Mouse (Mus musculus): ENCODE measurements around the gene Aes.

The Aes gene

DNA sequence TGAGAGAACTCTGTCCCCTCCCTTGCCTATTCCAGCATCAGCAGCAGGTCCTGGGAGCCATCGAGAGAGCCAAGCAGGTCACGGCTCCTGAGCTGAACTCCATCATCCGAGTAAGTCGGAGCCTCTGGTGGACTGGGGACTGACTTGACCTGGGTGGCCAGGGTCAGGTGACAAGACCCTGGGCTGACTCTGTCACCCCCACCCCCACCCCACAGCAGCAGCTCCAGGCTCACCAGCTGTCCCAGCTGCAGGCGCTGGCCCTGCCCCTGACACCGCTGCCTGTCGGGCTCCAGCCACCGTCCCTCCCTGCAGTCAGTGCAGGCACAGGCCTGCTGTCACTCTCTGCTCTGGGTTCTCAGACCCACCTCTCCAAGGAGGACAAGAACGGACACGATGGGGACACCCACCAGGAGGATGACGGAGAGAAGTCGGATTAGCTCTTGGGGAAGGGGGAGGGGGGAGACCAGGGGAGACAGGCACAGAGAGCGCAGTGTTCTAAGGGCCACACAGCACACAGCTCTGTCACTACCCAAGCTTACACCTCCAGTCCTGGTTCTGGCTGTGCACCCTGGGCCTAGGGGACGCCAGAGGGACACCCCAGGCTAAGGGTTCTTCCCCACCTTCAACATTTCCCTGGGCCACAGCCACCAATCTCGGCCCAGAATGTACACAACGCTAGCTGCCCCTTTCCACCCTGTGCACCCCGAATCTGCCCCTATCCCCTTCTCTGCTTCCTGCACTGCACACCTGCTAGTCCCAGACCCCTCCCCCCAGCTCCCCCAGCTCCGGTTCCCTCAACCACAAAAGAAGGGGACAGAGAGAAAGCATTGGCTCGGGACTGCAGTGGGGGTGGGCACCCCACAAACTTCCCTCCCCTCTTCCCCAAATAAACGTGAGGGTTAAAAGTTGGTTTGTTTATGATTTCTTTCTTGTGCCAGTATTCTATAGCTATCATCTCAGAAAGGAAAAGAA, 6.3 kb downstream of the Aes start:
- DNase-seq (ENCODE audit: extremely low read depth, insufficient read length, low spot score) = no peak

DNA sequence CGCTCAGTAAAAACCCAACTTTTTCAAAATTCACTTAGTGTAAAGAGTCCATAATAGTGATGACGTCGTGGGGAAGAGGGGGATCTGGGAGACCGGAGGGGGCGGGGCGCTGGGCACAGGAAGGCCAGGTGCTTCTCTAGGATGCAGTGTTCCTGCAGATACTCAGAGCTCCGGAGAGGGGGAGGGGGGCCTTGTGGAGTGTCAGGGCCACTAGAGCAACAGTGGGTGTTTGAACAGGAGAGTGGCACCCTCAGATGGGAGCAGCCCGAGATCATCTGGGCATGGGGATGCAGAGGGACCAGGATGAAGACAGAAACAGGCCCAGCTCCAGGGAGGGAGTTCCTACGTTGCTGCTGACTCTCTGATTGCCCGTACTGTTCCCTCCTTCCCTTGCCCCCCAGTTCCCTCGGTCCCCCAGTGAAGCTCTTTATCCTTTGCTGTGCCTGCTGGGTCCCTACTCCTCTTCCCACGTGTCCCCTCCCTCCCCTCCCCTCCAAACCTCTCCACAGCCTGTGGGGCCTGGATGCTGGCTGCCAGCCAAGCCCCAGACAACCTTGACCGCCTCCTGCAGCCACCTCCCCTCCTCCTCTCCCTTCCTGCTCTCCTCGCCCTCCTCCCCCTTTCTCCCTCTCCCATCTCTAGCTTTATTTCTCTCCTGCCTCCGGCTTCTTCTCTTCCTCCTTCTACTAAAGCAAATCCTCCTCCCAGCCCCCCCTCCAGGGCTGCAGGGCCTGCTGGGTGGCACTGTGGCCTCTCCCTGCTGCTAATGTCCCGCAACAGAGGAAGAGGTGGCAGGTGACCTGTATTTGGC, 9.3 kb downstream of the Aes start:
- no peak for DNase-seq (ENCODE audit: extremely low read depth, insufficient read length, low spot score)

DNA sequence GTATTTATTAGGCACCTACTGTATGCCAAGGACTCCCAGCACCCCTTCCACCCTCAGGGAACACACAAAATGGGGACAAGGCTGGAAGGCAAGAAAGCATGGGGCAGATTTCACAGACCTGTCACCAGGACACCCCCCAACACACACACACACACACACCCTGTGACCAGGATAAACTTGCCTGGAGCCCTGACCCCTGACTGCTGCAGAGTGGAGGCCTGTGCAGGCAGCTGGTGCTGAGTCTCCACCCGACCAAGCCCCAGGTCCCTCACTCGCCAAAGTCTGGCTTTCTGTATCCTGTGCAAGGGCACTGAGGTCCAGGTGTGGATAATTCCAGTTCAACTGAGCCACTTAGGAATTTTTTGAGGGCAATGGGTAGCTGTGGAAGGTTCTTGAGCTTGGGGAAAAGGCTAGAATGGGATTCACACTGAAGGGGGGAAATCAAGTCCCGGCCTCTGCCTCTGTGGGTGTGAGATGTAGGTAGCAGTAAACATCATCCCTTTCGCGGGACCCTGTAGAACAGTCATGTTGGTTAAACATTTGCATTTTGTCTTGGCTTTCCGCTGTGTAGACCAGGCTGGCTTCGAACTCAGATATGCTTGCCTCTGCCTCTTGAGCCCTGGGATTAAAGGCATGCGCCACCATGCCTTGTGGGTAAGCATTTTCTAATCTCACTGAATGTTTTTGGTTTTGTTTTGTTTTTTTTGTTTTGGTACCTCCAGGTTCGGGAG, 10.4 kb downstream of the Aes start:
- no peak for DNase-seq (ENCODE audit: extremely low read depth, insufficient read length, low spot score)

DNA sequence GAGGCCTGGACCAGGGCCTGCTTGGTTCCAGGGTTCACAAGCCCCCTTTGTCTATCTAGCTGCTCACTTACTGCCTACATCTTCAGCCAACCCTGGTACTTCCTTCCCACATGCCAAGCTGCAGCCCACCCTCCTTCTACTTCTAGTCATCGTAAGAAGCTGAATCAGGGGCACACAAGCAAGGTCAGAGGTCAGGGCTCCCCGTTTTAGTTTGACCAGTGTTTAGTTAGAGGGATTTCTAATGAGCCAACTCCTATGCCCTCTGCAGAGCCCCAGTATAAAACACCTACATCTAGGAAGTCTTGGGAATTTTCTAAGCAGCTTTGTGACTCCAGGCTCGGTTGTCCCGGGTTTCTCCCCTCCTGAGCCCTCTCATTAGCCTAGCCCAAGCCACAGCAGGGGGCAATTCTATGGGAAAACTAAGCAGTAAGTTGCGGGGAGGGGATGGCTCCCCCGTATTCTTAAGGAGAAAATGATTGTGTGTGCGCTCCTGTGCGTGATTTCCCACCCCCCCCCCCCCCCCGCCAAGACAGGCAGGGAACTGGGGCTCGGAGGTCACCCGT, 11.0 kb downstream of the Aes start:
- DNase-seq (ENCODE audit: extremely low read depth, insufficient read length, low spot score) = no peak

DNA sequence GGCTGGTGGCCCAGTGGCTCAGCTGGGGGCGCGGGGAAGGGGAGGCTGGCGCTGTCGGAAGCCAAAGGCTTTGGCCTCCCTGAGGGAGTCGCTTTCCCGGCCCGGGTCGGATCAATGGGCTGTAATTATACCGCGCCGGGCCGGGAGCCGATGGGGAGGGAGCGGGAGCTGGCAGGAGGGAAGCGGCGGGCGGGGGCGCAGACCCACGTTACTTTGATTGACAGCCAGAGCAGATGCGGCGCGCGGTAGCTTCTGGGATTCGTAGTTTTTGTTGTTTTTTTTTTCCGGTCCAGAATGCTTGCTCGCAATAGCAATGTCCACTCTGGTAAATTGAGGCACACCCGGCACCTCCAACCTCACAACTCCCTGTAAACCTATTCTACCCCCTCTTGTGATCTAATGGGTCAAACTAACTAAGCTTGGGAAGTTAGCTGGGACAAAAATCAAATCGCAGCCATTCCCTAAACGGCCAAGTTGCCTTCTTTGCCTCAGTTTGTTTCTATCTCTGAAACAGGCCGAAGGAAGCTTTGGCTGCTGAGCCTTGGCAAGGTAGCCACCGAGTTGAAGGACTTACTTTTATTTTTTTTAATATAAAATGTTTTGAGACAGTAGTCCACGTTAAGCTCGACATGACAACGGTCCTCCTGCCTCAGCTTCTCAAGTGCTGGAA, 11.7 kb downstream of the Aes start:
- DNase-seq (ENCODE audit: extremely low read depth, insufficient read length, low spot score) = peak; percentile 87

DNA sequence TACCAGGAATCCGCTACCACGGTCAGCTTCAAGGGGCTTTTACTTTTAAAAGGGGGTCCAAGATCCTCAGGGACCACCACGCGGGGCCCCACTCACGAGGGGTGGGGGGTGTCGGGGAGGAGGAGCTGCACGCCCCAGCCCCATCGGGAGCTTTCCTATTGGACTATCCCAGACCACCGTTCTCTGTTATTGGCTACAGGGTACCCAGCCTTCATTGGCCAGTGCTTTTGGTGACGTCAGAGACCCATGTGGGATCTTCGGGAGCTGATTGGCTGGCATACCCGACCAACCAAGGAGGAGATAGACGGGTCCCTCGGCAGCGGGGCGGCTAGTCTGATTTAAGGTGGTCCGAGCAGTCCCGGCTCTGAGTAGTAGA, 12.2 kb downstream of the Aes start:
- peak; percentile 89 for DNase-seq (ENCODE audit: extremely low read depth, insufficient read length, low spot score)

DNA sequence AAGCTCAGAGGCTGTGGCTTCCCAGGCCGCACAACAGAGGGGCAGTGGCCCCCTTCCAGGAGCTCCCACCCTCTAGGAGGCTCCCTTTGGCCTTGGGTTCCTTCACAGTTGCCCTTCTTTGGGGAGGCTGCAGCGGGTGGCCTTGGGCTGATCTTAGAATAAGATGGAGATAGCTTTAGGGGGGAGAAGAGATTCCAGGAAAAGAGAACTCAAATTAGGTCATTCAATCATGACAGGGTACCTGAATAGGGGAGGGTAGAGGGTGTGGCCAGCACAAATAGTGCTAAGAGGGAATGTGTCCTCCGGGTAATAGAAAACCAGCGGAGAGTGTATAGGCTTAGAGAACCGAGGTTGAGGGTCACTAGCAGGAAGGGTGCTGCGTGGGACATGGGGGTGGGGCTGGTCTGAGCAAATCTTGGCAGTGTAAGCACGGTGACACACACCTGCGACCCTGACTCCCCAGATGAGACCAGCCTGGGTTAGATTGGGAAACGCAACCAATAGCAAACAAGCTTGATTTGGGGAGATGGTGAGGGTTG, 12.9 kb downstream of the Aes start:
- no peak for DNase-seq (ENCODE audit: extremely low read depth, insufficient read length, low spot score)

DNA sequence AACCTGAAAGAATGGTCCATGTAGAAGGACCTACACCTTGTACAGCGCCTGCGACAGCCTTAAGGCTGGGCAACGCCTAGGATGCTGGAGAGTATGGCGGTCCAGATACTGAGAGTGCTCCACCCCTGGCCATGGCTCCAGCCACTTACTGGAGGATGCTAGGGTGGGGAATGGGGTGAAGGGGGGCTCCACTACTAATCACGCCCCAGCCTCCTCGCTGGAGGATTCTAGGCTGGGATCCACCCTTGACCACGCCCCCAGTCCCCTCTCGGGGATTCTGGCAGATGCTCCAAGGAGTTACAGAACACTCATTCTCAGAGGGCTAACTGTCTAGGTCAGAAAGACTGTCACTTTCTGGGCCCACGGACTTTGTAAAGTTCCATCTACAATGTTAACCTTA, 13.7 kb downstream of the Aes start:
- no peak for DNase-seq (ENCODE audit: extremely low read depth, insufficient read length, low spot score)

DNA sequence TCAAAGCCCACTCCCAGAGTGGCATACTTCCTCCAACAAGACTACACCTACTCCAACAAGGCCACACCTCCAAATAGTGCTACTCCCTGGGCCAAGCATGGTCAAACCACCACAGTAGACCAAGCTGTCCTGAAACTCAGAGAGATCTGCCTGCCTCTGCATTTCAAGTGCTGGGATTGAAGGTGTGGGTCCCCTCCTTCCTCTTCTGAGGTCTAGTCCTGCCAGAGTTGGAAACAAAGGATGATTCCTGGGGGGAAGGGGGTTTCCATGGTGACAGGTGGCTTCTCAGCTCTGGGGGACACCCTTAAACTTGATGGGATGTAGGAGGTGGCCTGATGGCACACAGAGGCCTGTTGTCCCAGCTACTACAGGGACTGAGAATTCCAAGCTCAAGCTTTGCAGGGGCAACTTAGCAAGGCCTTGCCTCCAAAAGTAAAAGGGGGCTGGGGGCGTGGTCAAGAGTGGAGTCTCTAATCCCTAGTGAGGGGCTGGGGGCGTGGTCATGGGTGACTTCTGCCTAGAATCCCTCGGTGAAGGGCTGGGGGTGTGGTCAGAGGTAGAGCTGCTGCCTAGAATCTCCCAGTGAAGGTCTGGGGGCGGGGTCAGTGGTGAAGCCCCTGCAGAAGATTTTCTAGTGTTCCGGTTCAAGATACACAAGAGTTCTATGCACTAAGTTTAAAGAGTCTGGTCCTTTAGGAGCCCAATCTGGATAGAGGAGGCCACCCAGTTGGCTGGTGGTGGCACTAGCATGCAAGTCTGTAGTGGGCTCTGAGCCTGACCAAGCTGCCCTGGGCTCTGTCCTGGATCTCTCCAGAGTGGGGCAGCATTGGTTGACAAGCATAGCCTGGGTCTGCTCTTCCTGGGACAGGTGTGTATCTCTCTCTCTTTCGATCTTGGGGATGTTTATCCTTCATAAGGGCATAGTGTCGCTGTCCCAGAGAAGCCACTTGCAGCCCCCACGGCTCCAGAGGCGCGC, 15.1 kb downstream of the Aes start, which contains the start of gene Tle2:
Gene Tle2, plus strand, starts transcription at position 481 of the 976 bp plus-strand sequence.
- no peak for DNase-seq (ENCODE audit: extremely low read depth, insufficient read length, low spot score)

DNA sequence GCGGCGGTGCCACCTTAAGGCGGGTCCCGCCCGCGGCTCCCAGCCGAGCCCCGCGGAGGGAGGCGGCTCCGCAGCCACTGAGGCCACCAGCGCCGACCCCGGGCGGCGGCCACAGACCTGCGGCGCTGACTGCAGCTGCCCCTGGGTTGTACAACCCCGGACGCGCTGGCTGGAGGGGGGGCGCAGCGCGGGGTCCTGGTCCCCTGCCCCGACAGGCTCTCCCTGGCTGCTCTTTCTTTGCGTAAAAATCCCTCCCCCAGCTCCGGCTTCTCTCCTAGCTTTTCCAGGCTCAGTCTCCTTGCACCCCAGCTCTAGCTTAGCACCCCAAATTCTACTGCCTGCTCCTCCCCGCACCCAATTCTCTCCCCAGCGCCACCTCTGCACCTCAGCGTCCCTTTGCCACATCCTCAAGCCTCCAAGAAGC, 15.9 kb downstream of the Aes start:
- peak; percentile 48 for DNase-seq (ENCODE audit: extremely low read depth, insufficient read length, low spot score)

DNA sequence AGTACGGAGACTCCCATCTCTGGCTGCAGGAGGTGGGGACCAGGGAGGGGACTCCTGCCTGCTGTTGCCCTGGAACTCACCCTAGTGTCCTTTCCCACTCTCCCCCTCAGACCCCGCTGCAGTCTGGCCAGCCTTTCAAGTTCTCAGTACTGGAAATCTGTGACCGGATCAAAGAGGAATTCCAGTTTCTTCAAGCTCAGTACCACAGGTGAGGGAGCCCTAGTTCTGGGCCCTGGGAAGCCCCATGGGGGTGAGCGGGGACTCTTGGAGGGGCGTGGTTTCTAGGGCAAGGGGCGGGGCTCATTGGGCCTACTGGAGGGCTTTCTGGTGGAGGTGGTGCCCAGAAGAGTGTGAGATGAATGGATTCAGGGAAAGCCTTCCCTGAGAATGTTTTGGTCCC, 16.4 kb downstream of the Aes start:
- DNase-seq (ENCODE audit: extremely low read depth, insufficient read length, low spot score) = no peak

DNA sequence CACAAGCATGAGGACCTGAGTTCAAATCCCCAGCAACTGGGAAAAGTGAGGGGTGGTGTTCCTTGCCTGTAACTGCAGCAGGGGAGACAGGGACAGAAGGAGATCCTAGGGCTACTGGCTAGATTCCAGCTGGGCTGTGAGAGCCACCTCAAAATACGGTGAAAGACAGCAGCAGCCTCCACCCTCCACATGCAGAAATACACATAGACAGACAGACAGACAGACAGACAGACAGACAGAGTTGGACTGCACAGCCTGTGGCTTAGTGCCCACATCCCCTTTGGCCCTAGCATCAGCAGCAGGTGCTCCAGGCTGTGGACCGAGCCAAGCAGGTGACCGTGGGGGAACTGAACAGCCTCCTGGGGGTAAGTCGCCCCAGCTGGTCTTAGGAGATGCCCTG, 20.7 kb downstream of the Aes start:
- DNase-seq (ENCODE audit: extremely low read depth, insufficient read length, low spot score) = no peak

DNA sequence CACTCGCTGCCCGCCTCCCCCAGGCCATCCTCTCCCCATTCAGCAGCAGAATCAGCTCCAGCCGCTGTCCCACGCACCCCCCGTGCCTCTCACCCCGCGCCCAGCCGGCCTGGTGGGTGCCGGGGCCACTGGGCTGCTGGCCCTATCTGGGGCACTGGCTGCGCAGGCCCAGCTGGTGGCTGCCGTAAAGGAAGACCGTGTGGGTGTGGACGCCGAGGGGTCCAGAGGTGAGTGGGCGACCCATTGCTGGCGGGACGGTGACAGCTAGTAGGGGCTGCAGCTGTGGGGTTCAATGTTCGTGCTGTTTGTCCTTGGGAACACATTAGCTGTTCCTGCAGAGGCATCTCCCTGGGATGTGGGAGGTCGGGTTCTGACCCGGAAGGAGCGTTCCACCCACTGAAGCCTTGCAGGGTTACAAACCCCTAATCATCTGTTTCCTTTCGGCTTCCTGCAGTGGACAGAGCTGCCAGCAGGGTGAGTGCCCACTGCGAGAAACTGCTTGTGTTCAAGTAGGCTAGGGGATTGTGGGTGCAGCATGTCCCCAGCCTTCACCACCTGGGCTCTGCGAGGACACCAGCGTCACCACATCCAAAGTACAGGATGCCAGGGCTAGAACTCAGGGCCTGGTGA, 21.3 kb downstream of the Aes start:
- DNase-seq (ENCODE audit: extremely low read depth, insufficient read length, low spot score) = no peak

DNA sequence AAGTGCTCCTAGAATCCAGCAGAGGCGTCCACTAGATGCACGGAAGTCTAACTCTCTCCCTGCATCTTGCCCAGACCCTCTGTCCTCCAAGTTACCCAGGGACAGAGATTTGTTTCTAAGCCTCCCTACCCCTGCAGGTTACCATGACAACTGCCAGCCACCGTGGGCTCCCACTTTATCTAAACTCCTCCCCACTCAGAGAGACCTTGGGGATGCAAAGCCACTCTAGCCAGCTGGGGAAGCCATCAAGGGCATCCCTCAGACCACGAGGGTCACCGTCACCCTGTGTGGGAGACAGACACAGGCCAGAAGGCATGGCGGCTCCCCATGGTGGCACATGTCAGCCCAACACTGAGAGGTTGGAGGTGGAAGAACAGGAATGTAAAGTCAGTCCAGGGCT, 24.1 kb downstream of the Aes start:
- DNase-seq (ENCODE audit: extremely low read depth, insufficient read length, low spot score) = no peak

DNA sequence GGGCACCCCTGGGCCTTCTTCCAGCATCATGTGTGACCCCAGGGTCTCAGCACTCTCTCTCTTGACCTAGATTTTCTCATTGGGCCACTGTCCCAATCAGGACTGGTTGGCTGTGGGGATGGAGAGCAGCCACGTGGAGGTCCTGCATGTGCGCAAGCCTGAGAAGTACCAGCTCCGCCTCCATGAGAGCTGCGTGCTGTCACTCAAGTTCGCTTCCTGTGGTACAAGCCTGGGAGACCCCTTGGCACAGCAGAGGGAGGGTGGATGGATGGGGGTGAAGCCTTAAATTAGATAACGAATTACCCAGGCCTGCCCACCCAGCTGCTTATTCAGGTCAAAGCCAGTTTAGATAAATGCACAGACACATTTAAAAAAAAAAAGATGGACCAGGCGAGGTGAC, 29.5 kb downstream of the Aes start:
- no peak for DNase-seq (ENCODE audit: extremely low read depth, insufficient read length, low spot score)

DNA sequence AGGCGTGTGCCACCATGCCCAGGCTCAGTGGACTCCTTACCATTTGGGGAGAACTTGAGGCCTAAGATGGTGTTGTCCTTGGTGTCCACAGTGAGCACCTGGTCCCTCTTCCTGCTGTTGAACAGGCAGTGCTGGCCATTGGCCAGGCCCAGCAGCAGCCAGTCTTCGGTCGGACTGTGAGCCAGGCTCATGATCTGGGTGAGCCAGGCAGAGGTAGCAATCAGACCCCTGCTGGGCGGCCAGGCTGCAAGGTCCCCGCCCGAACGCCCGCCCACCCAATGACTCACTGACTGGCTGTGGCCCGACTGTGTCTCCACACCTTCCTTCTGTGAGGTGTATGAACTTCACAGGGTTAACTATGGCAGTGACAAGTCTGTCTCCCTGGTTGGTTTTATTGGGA, 32.6 kb downstream of the Aes start:
- peak; percentile 37 for DNase-seq (ENCODE audit: extremely low read depth, insufficient read length, low spot score)

DNA sequence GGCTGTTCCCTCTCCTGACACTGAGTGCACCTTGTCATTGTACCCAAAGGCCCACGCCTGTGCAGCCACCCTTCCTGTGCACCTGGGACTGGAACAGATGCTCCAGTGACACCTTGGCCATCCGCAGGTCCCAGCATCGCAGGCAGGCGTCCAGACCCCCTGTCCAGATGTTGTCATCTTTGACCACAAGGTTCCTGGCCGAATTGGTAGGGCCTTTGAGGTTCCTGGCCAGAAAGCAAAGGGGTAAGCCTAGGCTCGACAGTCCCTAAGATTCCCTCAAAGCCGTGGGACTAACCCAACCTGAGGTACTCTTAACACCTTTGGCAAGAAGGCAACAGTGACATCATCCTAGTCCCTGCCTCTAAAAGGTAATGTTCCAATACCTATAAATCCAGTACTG, 33.3 kb downstream of the Aes start:
- no peak for DNase-seq (ENCODE audit: extremely low read depth, insufficient read length, low spot score)

DNA sequence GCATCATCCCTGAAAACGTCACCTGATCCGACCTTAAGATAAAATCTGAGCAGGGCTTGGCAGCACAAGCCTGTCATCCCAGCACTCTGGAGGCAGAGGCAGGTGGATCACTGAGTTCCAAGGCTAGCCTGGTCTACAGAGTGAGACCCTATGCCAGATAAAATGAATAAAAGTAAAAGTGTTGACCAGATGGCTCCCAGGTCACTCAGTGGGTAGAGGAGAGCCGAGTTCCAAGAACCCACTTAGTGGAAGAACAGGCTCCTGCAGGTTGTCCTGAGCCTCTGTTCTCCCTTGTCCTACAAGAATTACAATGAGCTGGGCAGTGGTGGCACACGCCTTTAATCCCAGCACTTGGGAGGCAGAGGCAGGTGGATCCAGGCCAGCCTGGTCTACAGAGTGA, 33.9 kb downstream of the Aes start:
- no peak for DNase-seq (ENCODE audit: extremely low read depth, insufficient read length, low spot score)

Measured in 3134 (cell line).